Mouse (Mus musculus): ENCODE results near the gene Clasp2.

GRCm38 (mm10) chr9:113802734-113803133, 61.5 kb downstream of the Clasp2 start:
- TF ChIP-seq CTCF (IDR thresholded peaks at IDR 0.05; ENCODE audit: borderline replicate concordance, insufficient read depth, low read length), result no peak
- TF ChIP-seq POLR2A (IDR thresholded peaks at IDR 0.05; ENCODE audit: low read depth, low read length), result no peak

Data from embryonic fibroblast, embryonic 13.5 days (primary cell).